Mouse (Mus musculus) liver, embryonic 15.5 days (tissue): ENCODE measurements at regions not wholly inside any gene's neighbourhood (a gene's known extent, or its start where the extent isn't known, plus 50 kb on each side); places are given as distances from the start of the nearest gene placed in this dataset.

ENCODE experiments used
- ATAC-seq: fragments of 200-750 bp; cut with Nextera tagmentation; 2 replicates; pipeline ENCODE4 v1.8.0; 2017; ENCODE audit warnings: moderate number of reproducible peaks, mild to moderate bottlenecking, moderate library complexity; ENCODE audit not compliant: insufficient read depth
- H3K27ac ChIP-seq: fragments of 300-500 bp; sonication (generic); replicated peaks from 2 replicates; pipeline ENCODE4 v1.5.1; 2015; ENCODE audit warnings: mild to moderate bottlenecking, inconsistent platforms
- H3K27me3 ChIP-seq: fragments of 300-500 bp; sonication (generic); 2 replicates; pipeline ENCODE4 v1.6.1; 2015; ENCODE audit warnings: mild to moderate bottlenecking, inconsistent platforms
- H3K36me3 ChIP-seq: fragments of 300-500 bp; sonication (generic); replicated peaks from 2 replicates; pipeline ENCODE4 v1.6.1; 2015; ENCODE audit warnings: moderate library complexity, mild to moderate bottlenecking, inconsistent platforms
- H3K4me1 ChIP-seq: fragments of 300-500 bp; sonication (generic); replicated peaks from 2 replicates; pipeline ENCODE4 v1.6.1; 2015; ENCODE audit warnings: inconsistent platforms
- H3K4me2 ChIP-seq: fragments of 300-500 bp; sonication (generic); 2 replicates; pipeline ENCODE4 v1.6.1; 2015; ENCODE audit warnings: moderate library complexity, mild to moderate bottlenecking, inconsistent platforms
- H3K4me3 ChIP-seq: fragments of 300-500 bp; sonication (generic); replicated peaks from 2 replicates; pipeline ENCODE4 v1.5.1; 2015; ENCODE audit warnings: mild to moderate bottlenecking, inconsistent platforms
- H3K9ac ChIP-seq: fragments of 300-500 bp; sonication (generic); 2 replicates; pipeline ENCODE4 v1.6.1; 2015; ENCODE audit warnings: moderate library complexity, mild to moderate bottlenecking, inconsistent platforms
- H3K9me3 ChIP-seq: fragments of 300-500 bp; sonication (generic); replicated peaks from 2 replicates; pipeline ENCODE4 v1.6.1; 2016; ENCODE audit warnings: inconsistent platforms
- WGBS: fragments of 180-500 bp; shearing (Covaris S2); methylation state at CpG from one replicate; pipeline ENCODE4 v1.1.7; 2015; ENCODE audit warnings: mixed read lengths; ENCODE audit not compliant: insufficient replicate concordance; 5-methylcytosine and 5-hydroxymethylcytosine counted together

DNA sequence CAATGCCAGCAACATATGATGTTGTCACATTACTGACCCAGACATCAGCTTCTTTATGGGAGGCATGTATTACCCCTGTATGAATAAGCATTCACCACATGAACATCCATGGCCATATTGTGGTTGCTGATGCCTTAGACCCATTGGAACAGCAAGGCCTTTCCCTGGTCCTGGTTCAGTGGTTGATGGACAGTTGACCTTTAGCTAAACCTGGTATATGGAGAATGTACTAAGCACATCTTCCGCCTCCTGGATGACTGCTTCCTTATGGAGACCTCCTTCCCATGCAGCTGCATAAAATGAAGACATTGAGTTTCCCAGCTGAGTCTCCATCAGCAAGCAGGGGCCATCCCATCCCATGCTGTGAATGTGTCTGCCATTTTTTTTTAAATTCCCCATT lies 61.9 kb upstream of the Cwc22 start:
- no peaks in the 10 kb centered on the region for H3K9me3 ChIP-seq
- WGBS, result 81% methylated on average over 1 of the region's 1 CpGs
- ATAC-seq, result no peak
- H3K27me3 ChIP-seq, result no peaks in the 10 kb centered on the region
- H3K4me3 ChIP-seq, result no peak overlapping the region
- no peak overlapping the region for H3K9ac ChIP-seq
- H3K27ac ChIP-seq, result no peak overlapping the region
- no peaks in the 10 kb centered on the region for H3K36me3 ChIP-seq
- no peaks in the 10 kb centered on the region for H3K4me1 ChIP-seq
- H3K4me2 ChIP-seq, result no peak overlapping the region

DNA sequence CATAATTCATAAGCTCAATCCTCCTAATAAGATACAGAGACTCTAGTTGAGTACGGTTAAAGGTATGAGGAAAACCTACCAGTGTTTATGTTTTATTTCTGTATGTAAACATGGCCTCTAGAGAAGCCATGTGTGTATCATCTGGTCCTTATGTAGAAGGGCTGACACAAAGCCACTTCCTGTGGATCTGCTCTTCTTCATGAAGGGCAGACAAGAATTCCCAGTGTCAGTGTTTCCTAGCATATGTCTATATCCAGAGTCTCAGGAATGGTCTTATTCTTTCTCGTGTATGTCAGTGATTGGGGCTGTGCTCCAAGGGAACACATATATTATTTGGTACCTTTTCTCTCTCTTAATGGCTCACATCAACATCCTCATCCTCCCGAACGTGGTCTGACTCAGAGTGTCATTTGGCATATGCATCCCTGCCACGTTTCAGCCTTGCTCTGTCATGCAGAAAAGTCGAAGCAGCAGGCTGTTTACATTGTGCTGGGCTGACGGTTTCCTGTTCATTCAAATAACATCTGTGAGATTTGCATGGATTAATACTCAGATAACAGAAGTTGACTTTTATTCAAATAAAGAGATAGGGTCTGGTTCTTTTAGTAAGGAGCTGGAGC lies 59.3 kb upstream of the Cwc22 start:
- ATAC-seq, result no peak
- Histone ChIP-seq H3K9me3 (no peaks in the 10 kb centered on the region), H3K36me3 (no peaks in the 10 kb centered on the region), H3K4me2 (no peak overlapping the region), H3K27ac (no peak overlapping the region), H3K27me3 (no peaks in the 10 kb centered on the region), H3K9ac (no peak overlapping the region), H3K4me3 (no peak overlapping the region), H3K4me1 (no peaks in the 10 kb centered on the region)
- WGBS, result 43% methylated on average over 7 of the region's 7 CpGs

DNA sequence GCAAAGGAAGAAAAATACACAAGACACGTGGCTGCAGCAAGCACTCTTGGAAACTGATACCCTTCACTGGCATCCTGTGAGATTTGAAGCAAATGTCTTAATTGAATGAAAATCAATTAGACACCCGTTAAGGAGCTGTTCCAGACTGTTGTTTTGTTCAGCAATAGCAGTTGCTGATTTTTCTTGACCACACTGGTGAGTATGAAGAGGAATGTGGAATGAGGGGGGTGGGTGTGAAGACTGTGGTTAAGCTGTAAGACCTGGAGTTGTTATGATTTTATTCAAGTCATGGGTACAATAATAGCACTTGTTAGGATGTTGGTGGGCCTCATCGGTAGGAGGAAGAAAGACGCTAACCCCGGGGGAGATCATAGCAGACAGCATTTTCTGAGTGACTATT lies 58.3 kb upstream of the Cwc22 start:
- no peaks in the 10 kb centered on the region for H3K27me3 ChIP-seq
- 60% methylated on average over 5 of the region's 5 CpGs for WGBS
- H3K9ac ChIP-seq, result no peak overlapping the region
- no peak overlapping the region for H3K4me3 ChIP-seq
- no peak for ATAC-seq
- H3K36me3 ChIP-seq, result no peaks in the 10 kb centered on the region
- no peak overlapping the region for H3K4me2 ChIP-seq
- no peaks in the 10 kb centered on the region for H3K4me1 ChIP-seq
- no peaks in the 10 kb centered on the region for H3K9me3 ChIP-seq
- no peak overlapping the region for H3K27ac ChIP-seq
